Mouse (Mus musculus): ENCODE data around the gene Pdxp.

Gene Pdxp

GRCm38 (mm10) chr15:78925129-78925528 lies 11.4 kb downstream of the Pdxp start:
- in situ Hi-C loops (cut with MboI; ENCODE audit: low pct_unique_long_range_greater_than_20kb in 1 of 2, low sequenced_read_pairs in 2 of 2, unreplicated experiment in 1 of 2): no loop called here

- in situ Hi-C loops (cut with MboI; ENCODE audit: low pct_unique_long_range_greater_than_20kb in 1 of 2, low sequenced_read_pairs in 2 of 2, unreplicated experiment in 1 of 2): no loop called here
Observed at GRCm38 (mm10) chr15:78926021-78926919, 12.6 kb downstream of the Pdxp start, which contains the start of gene Lgals1. Gene Lgals1 (plus strand): TSS chr15:78926725.

GRCm38 (mm10) chr15:78927021-78927787 lies 13.5 kb downstream of the Pdxp start:
- in situ Hi-C loops (cut with MboI; ENCODE audit: low pct_unique_long_range_greater_than_20kb in 1 of 2, low sequenced_read_pairs in 2 of 2, unreplicated experiment in 1 of 2): no loop called here

GRCm38 (mm10) chr15:78927788-78928457 lies 14.2 kb downstream of the Pdxp start:
- in situ Hi-C loops (cut with MboI; ENCODE audit: low pct_unique_long_range_greater_than_20kb in 1 of 2, low sequenced_read_pairs in 2 of 2, unreplicated experiment in 1 of 2): no loop called here

GRCm38 (mm10) chr15:78928539-78928938 lies 14.8 kb downstream of the Pdxp start:
- in situ Hi-C loops (cut with MboI; ENCODE audit: low pct_unique_long_range_greater_than_20kb in 1 of 2, low sequenced_read_pairs in 2 of 2, unreplicated experiment in 1 of 2): no loop called here

GRCm38 (mm10) chr15:78930192-78930706 lies 16.5 kb downstream of the Pdxp start:
- in situ Hi-C loops (cut with MboI; ENCODE audit: low pct_unique_long_range_greater_than_20kb in 1 of 2, low sequenced_read_pairs in 2 of 2, unreplicated experiment in 1 of 2): no loop called here

GRCm38 (mm10) chr15:78930801-78931426 lies 17.2 kb downstream of the Pdxp start:
- in situ Hi-C loops (cut with MboI; ENCODE audit: low pct_unique_long_range_greater_than_20kb in 1 of 2, low sequenced_read_pairs in 2 of 2, unreplicated experiment in 1 of 2): no loop called here

- in situ Hi-C loops (cut with MboI; ENCODE audit: low pct_unique_long_range_greater_than_20kb in 1 of 2, low sequenced_read_pairs in 2 of 2, unreplicated experiment in 1 of 2): no loop called here
Observed at GRCm38 (mm10) chr15:78931577-78931976, 17.9 kb downstream of the Pdxp start.

- in situ Hi-C loops (cut with MboI; ENCODE audit: low pct_unique_long_range_greater_than_20kb in 1 of 2, low sequenced_read_pairs in 2 of 2, unreplicated experiment in 1 of 2): no loop called here
Observed at GRCm38 (mm10) chr15:78934784-78935320, 21.1 kb downstream of the Pdxp start, which contains the start of gene Nol12. Gene Nol12 (plus strand): TSS chr15:78934933.

GRCm38 (mm10) chr15:78936403-78936802 lies 22.7 kb downstream of the Pdxp start:
- in situ Hi-C loops (cut with MboI; ENCODE audit: low pct_unique_long_range_greater_than_20kb in 1 of 2, low sequenced_read_pairs in 2 of 2, unreplicated experiment in 1 of 2): no loop called here

GRCm38 (mm10) chr15:78937311-78937710 lies 23.6 kb downstream of the Pdxp start:
- in situ Hi-C loops (cut with MboI; ENCODE audit: low pct_unique_long_range_greater_than_20kb in 1 of 2, low sequenced_read_pairs in 2 of 2, unreplicated experiment in 1 of 2): no loop called here

- in situ Hi-C loops (cut with MboI; ENCODE audit: low pct_unique_long_range_greater_than_20kb in 1 of 2, low sequenced_read_pairs in 2 of 2, unreplicated experiment in 1 of 2): no loop called here
Observed at GRCm38 (mm10) chr15:78937963-78938362, 24.2 kb downstream of the Pdxp start.

GRCm38 (mm10) chr15:78940325-78940724 lies 26.6 kb downstream of the Pdxp start:
- in situ Hi-C loops (cut with MboI; ENCODE audit: low pct_unique_long_range_greater_than_20kb in 1 of 2, low sequenced_read_pairs in 2 of 2, unreplicated experiment in 1 of 2): no loop called here

GRCm38 (mm10) chr15:78942663-78943062 lies 28.9 kb downstream of the Pdxp start:
- in situ Hi-C loops (cut with MboI; ENCODE audit: low pct_unique_long_range_greater_than_20kb in 1 of 2, low sequenced_read_pairs in 2 of 2, unreplicated experiment in 1 of 2): no loop called here

GRCm38 (mm10) chr15:78946232-78946631 lies 32.5 kb downstream of the Pdxp start:
- in situ Hi-C loops (cut with MboI; ENCODE audit: low pct_unique_long_range_greater_than_20kb in 1 of 2, low sequenced_read_pairs in 2 of 2, unreplicated experiment in 1 of 2): no loop called here

GRCm38 (mm10) chr15:78947657-78948056 lies 33.9 kb downstream of the Pdxp start, which contains the start of gene Triobp:
Gene Triobp (plus strand): TSS chr15:78947724.
- in situ Hi-C loops (cut with MboI; ENCODE audit: low pct_unique_long_range_greater_than_20kb in 1 of 2, low sequenced_read_pairs in 2 of 2, unreplicated experiment in 1 of 2): no loop called here

GRCm38 (mm10) chr15:78948152-78948725 lies 34.5 kb downstream of the Pdxp start:
- in situ Hi-C loops (cut with MboI; ENCODE audit: low pct_unique_long_range_greater_than_20kb in 1 of 2, low sequenced_read_pairs in 2 of 2, unreplicated experiment in 1 of 2): no loop called here

- in situ Hi-C loops (cut with MboI; ENCODE audit: low pct_unique_long_range_greater_than_20kb in 1 of 2, low sequenced_read_pairs in 2 of 2, unreplicated experiment in 1 of 2): no loop called here
Observed at GRCm38 (mm10) chr15:78948883-78949282, 35.2 kb downstream of the Pdxp start.

Measured in mouse embryonic stem cell (cell line).